Mouse (Mus musculus) ES-Bruce4 (cell line): ENCODE measurements around the gene Nhlrc4. TPM values are rescaled to one million over a fixed set of nuclear protein-coding genes. Genes with fewer than 3 reads are reported as not detected.

Experiments used
- H3K27ac ChIP-seq: 2 replicates; pipeline ENCODE4 v1.5.1; 2012; ENCODE audit warnings: low read length, inconsistent platforms; ENCODE audit not compliant: insufficient read depth
- H3K27me3 ChIP-seq: 2 replicates; pipeline ENCODE4 v1.6.1; 2012; ENCODE audit warnings: mild to moderate bottlenecking, low read length, inconsistent platforms; ENCODE audit not compliant: control insufficient read depth, poor library complexity, insufficient read depth, severe bottlenecking
- H3K36me3 ChIP-seq: 2 replicates; pipeline ENCODE4 v1.6.1; 2012; ENCODE audit warnings: inconsistent platforms, mild to moderate bottlenecking, low read length, moderate library complexity; ENCODE audit not compliant: control insufficient read depth, poor library complexity, insufficient read depth, severe bottlenecking
- H3K4me1 ChIP-seq: one replicate; pipeline ENCODE4 v1.8.1; 2011; ENCODE audit warnings: low read length; ENCODE audit not compliant: control insufficient read depth, insufficient read depth
- H3K4me3 ChIP-seq: 2 replicates; pipeline ENCODE4 v1.5.1; 2011; ENCODE audit warnings: low read depth, mild to moderate bottlenecking, low read length
- H3K9ac ChIP-seq: 2 replicates; pipeline ENCODE4 v1.6.1; 2012; ENCODE audit warnings: low read depth, mild to moderate bottlenecking, inconsistent platforms; ENCODE audit not compliant: poor library complexity, severe bottlenecking
- H3K9me3 ChIP-seq: replicated peaks from 2 replicates; pipeline ENCODE4 v1.6.1; 2012; ENCODE audit warnings: mild to moderate bottlenecking, low read length, inconsistent platforms; ENCODE audit not compliant: control insufficient read depth, poor library complexity, insufficient read depth, severe bottlenecking
- CTCF ChIP-seq: IDR thresholded peaks from one replicate; pipeline ENCODE4 v1.8.1; 2011; ENCODE audit warnings: low read depth, low read length
- EP300 ChIP-seq: IDR thresholded peaks from 2 replicates; pipeline ENCODE4 v1.6.1; 2011; ENCODE audit warnings: low read depth, low read length; ENCODE audit not compliant: insufficient read depth
- POLR2A ChIP-seq: IDR thresholded peaks from one replicate; pipeline ENCODE4 v1.8.1; 2011; ENCODE audit warnings: low read length; ENCODE audit not compliant: insufficient read depth
- polyA plus RNA-seq: library from polyadenylated mRNA; stranded (reverse); fragments of >200 nt; gene quantifications from 2 replicates; pipeline ENCODE4 v1.2.4, GENCODE M21; 2011; ENCODE audit warnings: low read depth; ENCODE audit not compliant: missing spikeins, insufficient read depth, insufficient read length

Gene Nhlrc4
- polyA plus RNA-seq, 1 experiment, result not detected

DNA sequence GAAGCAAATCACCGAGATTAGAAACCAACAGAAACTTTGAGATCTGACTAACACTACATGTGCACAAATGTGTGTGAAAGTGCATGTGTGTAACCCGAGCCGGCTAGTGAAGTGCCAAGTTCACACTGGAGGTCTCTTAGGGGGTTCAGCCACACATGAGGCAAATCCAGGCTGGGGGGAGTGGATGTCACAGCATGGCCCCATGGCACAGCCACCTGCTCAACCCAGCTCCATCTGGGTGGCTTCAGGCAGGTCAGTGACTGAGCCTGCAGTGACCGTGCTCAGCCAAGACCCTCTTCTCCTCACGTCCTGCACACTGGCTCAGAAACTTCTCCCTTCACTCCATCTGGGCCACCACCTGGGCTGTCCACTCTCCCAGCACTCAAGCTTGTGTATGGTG lies 5.2 kb upstream of the Nhlrc4 start:
- TF ChIP-seq CTCF (no peak), POLR2A (no peak)
- Histone ChIP-seq H3K9ac (no peak overlapping the region), H3K36me3 (no peaks in the 10 kb centered on the region), H3K9me3 (no peaks in the 10 kb centered on the region), H3K27me3 (no peaks in the 10 kb centered on the region), H3K27ac (no peak overlapping the region), H3K4me1 (no peaks in the 10 kb centered on the region), H3K4me3 (no peak overlapping the region)

DNA sequence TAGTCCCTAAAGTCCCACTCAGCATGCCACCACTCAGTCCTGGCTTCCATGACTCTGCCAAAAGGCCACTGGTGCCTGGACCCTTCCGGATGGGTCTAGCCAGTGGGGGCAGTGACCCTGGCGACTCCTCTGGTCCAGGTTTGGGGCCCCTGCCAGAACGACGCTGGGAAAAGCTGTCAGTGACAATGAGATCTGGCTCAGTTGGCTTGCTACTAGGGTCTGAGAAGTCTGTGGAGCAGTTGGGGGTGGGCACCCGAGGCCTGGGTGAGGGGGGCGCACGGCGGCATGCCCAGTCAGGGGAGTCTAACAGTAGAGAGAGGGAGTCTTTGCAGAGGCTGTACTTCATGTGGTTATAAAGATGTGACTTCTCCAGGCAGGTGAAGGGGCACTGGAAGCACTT lies 3.3 kb upstream of the Nhlrc4 start:
- H3K9ac ChIP-seq, result no peak overlapping the region
- no peaks in the 10 kb centered on the region for H3K27me3 ChIP-seq
- no peak for TF ChIP-seq POLR2A
- TF ChIP-seq EP300, result no peak
- no peak for TF ChIP-seq CTCF
- no peak overlapping the region for H3K27ac ChIP-seq
- no peaks in the 10 kb centered on the region for H3K36me3 ChIP-seq
- H3K9me3 ChIP-seq, result no peaks in the 10 kb centered on the region
- no peaks in the 10 kb centered on the region for H3K4me1 ChIP-seq
- H3K4me3 ChIP-seq, result no peak overlapping the region

DNA sequence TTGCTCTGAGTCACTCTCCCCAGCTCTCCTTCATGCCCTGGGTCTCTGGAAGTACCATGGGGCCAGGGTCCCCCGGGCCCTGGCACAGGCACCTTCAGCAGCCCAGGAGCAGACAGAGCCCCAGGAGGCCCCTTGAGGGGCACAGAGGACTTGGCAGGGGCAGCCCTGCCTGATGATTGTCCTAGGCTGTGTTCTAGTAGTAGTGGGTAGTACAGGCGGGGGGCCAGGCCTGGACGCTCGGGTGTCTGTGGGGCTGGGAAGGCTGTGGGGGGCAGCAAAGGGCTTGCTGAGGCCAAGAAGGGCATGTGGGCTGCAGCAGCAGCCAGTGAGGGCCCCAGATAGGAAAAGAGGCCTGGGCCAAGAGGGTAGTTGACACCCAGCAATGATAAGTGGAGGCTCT lies 2.8 kb upstream of the Nhlrc4 start:
- no peaks in the 10 kb centered on the region for H3K9me3 ChIP-seq
- TF ChIP-seq EP300 (no peak), POLR2A (no peak), CTCF (no peak)
- H3K4me1 ChIP-seq, result no peaks in the 10 kb centered on the region
- no peak overlapping the region for H3K27ac ChIP-seq
- no peak overlapping the region for H3K9ac ChIP-seq
- H3K27me3 ChIP-seq, result no peaks in the 10 kb centered on the region
- H3K4me3 ChIP-seq, result no peak overlapping the region
- no peaks in the 10 kb centered on the region for H3K36me3 ChIP-seq

DNA sequence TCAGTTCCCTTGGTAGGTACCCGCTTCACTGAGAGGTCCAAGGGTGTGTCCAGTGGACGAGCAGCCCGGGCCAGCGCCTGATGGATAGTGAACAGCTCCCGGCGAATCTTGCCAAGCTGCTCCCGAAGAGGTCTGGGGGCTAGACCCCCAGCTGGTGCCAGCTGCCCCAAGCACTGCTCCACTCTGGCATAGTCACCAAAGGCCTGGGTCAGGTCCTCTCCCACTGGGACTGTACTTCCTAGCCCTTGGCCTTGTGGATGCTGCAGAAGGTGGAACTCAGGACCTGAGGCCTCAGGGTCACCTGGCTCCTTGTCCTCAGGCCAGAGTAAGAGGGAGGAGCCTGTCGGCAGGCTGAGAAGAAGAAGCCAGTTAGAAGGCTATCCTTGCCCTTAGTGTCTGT lies 2.1 kb upstream of the Nhlrc4 start:
- Histone ChIP-seq H3K4me1 (no peaks in the 10 kb centered on the region), H3K9me3 (no peaks in the 10 kb centered on the region), H3K9ac (no peak overlapping the region), H3K27ac (no peak overlapping the region), H3K4me3 (no peak overlapping the region), H3K27me3 (no peaks in the 10 kb centered on the region), H3K36me3 (no peaks in the 10 kb centered on the region)
- no peak for TF ChIP-seq CTCF
- no peak for TF ChIP-seq POLR2A
- TF ChIP-seq EP300, result no peak

DNA sequence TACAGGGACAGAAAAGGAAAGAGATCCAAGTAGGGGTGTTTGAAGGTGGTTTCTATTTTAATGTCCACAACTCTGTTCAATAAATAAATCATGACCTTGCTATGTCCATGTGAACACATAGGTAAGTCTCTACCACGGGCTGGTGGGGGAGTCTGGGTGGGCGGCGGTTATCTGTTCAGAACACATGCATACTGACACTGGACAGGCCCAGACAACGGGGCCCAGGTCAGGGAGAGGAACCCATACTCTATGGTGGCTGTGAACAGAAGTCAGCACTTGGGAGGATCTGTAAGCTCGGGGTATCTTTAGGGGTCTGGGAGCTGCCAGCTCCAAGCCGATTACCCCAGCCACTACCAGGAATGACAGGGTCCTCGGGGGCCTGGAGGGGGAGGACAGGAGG lies 1.6 kb upstream of the Nhlrc4 start:
- Histone ChIP-seq H3K27ac (no peak overlapping the region), H3K27me3 (no peaks in the 10 kb centered on the region), H3K4me3 (no peak overlapping the region), H3K36me3 (no peaks in the 10 kb centered on the region), H3K4me1 (no peaks in the 10 kb centered on the region), H3K9ac (no peak overlapping the region), H3K9me3 (no peaks in the 10 kb centered on the region)
- TF ChIP-seq CTCF (no peak), POLR2A (no peak), EP300 (no peak)

DNA sequence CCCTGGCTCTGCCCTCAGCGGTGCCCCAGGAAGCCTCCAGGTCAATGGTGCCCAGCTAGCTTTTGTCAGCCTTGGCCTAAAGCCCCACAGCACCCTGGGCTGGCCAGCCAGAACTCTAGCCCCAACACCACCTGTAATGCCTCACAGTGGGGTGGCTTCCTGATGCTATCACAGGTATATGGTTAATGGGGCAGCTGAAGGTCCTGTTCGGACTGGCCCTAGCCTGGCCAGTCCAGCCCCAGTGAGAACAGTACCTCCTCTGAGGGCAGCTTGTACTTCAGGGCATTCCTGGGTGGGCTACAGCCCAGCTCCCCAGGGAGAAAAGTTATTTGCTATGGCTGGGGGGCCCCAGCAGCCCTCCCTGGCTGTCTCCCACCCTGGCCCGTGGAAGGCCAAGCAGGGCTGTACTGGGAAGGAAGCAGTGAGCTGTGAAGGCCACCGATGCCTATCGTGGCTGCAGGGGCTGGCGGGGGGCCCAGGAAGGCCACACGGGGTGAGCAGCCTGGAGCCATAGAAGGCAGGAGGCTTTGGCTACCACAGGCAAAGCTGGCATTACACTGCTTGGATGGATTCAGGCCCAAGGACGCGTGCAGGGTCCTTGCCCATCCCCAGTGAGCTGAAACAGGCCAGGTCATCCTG lies 875 bp upstream of the Nhlrc4 start:
- Histone ChIP-seq H3K4me3 (no peak overlapping the region), H3K9ac (no peak overlapping the region), H3K9me3 (no peaks in the 10 kb centered on the region), H3K36me3 (no peaks in the 10 kb centered on the region), H3K27ac (no peak overlapping the region), H3K27me3 (no peaks in the 10 kb centered on the region), H3K4me1 (no peaks in the 10 kb centered on the region)
- TF ChIP-seq EP300 (no peak), CTCF (no peak), POLR2A (no peak)
